Mouse (Mus musculus): Measurements from ENCODE around the gene Macrod1.
"Not testable (repeated sequence)": the region's sequence is repeated elsewhere in the genome, so short reads cannot be mapped to it uniquely, and the experiment has no call there.

The Macrod1 gene

DNA sequence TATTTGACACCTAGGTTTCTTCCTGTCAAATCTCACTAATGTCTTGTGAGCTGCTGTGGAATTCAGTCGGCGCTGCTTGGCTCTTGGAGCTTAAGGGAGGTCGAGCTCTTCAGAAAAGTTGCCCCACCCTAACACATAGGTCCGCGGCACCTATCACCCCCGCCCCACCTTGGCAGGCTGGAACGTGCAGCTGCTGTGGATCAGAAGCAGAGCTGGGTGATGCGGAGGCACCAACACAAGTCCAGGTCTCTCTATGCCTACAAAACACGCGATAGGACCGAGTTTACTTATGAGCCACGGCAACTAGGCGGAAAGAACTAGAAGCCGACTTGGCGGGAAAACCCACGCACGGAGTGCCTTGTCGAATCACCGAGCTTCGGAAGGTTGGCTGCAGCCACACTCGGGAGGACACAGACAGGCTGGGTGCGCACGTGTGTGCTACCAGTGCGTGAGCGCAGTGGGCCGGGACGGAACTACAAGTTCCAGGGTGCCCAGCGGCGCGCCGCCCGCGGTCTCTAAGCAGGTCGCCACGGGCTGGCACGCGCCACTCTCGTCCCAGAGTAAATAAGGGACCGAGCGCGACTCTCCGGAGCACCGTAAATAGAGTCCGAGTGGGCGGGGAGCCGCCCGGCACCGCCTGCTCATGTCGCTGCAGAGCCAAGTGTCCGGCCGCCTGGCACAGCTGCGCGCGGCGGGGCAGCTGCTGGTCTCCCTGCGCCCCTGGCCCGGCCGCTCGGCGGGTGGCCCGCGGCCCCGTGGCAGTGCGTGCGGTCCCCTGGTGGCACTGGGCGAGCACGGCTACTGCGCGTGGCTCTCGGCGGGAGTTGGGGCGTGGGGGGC lies at the start of gene Macrod1:
Gene Macrod1, plus strand, starts transcription at position 563 of the 840 bp plus-strand sequence.
- DNase-seq (ENCODE audit: low read depth) = peak; percentile 62

DNA sequence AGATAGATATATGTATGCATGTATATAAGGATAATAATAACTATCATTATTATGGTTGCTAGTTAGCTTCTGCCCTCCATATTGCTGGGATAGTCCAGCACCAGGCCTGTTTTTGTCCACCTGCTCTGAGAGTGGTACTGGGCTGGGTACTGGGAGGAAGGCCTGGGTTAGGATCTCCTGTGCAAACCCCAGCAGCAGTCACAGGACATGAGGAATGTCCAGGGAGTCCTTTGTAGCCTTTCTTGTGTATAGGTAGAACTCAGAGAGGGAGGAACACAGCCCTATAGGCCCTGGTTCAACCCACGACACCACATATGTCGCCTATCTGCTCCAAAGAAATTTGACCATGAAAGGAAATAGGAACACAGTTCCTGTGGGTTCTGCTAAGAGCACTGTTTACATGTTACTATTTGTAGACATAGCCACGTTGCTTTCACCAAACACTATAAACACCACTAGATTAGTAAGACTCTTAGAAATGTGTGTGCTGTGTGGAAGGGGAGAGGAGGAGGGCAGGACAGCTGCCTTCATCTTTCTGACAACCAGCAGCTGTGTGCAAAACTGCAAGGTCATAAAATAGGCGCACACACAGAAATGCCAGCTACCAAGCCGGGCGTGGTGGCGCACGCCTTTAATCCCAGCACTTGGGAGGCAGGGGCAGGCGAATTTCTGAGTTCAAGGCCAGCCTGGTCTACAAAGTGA lies 49.6 kb upstream of the Macrod1 start:
- DNase-seq (ENCODE audit: low read depth) = no peak

- DNase-seq (ENCODE audit: low read depth) = no peak
Observed at GRCm38 (mm10) chr19:7012426-7012825, 44.2 kb upstream of the Macrod1 start.

DNA sequence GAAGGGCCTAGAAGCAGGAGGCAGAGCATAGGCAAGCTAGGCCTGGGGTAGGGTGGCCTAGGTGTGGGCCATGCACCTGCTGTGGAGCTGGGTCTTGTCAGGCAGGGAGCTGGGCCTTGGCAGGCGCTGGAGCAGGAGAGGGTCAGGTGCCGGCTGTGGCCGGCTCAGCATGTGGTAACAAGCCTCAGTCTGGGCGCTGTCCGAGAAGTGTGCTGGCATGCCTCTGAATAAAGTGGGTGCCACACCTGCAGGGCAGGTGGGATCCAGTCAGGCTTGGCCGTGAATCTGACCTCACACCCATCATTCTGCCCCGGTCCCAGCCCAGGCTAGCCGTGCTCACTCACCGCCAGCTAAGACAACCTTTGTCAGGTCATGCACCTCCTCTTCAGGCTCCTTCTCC lies 42.6 kb upstream of the Macrod1 start:
- no peak for DNase-seq (ENCODE audit: low read depth)

DNA sequence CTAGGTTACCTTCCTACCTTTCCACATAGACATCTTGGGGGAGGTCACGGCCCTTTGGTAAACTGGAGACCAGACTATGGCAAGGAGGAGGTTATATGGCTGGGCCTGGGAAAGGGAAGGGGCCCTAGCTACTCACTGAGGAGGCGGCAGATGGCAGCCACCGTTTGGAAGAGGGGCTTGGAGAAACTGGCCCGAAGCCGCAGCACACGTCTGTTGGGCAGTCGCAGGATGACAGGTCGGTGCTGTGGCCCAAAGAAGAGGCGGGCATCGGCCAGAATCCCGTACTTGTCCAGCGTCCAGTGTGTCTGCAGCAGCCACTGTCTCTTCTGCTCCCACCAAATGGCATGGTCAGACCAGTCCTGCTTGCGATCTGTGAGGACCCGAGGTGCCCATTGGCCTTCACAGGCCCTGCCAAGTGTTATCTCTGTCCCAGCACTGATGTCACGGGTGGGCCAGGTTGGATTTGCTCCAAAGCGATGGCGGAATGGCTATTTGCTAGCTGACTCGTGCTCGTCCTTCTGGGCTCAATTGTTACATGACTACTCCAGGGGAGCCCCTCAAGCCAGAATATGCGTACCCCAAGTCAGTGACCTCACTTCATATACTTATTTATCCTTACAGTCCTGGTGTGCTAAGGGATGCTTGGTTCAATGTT lies 42.0 kb upstream of the Macrod1 start:
- no peak for DNase-seq (ENCODE audit: low read depth)

DNA sequence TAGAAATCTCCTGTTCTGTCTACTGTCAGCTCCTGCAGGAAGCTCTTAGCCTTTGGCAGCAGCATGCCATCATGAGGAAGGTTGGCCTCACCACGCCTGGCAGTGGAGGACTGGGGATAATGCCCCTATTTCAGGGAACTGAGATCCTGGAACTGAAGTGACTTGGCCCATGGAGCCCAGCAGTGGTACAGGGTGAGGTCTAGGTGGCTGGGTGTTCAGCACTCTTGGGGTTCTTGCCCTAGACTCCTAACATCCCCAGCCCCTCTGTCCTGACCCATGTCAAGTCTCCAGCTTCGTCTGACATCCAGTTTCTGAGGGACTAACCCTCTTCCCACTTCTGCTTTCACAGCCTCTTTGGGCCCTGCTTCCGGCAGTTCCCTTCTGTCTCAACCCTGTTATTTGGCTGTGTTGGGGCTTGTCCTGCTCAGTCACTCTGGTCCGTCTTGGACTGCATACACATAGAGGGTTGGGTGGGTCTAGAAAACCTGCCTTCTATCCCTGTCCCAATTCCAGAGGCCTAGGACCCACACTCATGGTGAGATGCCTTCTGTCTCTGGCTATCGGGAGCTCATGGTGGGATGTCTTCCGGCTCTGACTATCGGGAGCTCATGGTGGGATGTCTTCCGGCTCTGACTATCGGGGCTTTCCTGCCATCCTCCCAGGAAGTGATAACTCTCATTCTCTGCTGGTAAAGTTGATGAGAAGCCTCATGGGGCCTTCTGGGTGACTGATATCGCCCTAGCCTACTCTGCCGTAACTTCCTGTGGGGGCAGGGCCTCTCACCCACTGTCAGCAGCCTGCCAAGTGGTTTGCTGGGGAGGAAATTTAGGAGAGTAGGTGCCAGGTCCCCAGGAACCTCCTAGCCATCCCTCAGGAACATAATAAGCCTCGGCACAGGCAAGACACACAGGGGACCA lies 38.8 kb upstream of the Macrod1 start:
- DNase-seq (ENCODE audit: low read depth) = peak; percentile 77

GRCm38 (mm10) chr19:7018546-7018945 lies 38.1 kb upstream of the Macrod1 start:
- DNase-seq (ENCODE audit: low read depth) = no peak

- peak; percentile 59 for DNase-seq (ENCODE audit: low read depth)
Observed at GRCm38 (mm10) chr19:7019191-7019590, 37.4 kb upstream of the Macrod1 start, which contains the start of gene Fermt3. TSS of gene Fermt3 (minus strand) at chr19:7019469.

DNA sequence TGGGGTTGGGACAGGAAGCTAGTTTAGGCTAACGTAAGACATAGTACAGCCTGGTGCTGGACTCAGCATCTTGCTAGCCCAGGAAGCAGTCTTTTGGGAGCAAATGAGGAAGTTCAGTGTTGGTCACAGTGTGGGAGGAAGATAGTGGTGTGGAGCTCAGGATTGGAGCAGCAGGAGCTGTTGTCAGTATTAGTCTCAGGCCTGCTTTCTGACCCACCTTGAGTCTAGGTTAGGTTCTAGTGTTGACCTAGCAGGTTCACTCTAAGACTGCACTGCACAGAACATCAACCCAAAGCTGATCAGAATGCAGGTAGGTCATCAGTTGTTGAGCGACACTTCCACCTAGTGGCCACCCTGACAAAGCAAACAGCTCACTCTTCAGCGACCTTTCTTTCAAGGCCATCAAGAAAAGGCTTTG lies 36.4 kb upstream of the Macrod1 start:
- peak; percentile 71 for DNase-seq (ENCODE audit: low read depth)

GRCm38 (mm10) chr19:7029531-7029930 lies 27.1 kb upstream of the Macrod1 start:
- DNase-seq (ENCODE audit: low read depth) = no peak

GRCm38 (mm10) chr19:7034006-7034405 lies 22.6 kb upstream of the Macrod1 start:
- DNase-seq (ENCODE audit: low read depth) = no peak

- DNase-seq (ENCODE audit: low read depth) = peak; percentile 54
Observed at GRCm38 (mm10) chr19:7039088-7039720, 17.4 kb upstream of the Macrod1 start.

DNA sequence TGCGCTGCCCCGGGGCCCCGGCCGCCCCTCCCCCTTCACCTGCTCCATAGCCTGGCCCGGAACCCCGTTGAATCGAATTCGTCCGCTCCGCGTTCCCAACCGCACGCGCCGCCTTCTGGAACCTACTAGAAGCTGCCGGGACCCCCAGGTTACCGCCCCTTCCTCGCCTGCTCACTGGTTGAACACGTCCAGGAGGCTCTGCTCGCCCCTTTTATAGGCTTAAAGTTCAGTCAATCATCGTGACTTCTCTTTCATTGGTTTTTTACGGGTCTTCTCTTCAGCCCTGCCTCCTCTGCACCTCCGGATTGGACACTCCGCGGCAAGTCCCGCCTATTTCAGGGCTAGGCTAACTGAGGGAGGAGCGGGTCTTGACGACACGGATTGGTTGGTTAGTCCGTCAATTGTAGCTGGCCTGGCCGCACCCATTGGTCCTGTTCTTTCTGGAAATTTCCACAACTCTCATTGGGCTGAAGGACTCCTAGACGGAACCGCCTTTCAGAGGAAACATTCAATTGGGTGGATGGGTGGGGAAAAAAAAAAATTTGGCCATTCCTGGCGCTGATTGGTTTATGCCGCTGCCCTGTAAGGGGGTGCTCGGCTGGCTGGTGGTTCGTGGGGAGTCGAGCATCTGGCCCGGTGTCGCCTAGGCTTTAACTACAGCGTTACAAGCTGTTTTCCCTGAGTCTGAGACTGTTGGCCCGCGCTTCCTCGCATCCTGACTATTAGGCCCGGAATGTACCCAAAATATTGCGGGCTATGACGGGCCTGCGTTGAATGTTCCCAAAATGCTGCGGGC lies 16.6 kb upstream of the Macrod1 start, which contains the start of gene Stip1:
Gene Stip1, minus strand, starts transcription at position 127 of the 796 bp plus-strand sequence.
- peak; percentile 100 for DNase-seq (ENCODE audit: low read depth)

- no peak for DNase-seq (ENCODE audit: low read depth)
Observed at GRCm38 (mm10) chr19:7040637-7041130, 15.9 kb upstream of the Macrod1 start.

DNA sequence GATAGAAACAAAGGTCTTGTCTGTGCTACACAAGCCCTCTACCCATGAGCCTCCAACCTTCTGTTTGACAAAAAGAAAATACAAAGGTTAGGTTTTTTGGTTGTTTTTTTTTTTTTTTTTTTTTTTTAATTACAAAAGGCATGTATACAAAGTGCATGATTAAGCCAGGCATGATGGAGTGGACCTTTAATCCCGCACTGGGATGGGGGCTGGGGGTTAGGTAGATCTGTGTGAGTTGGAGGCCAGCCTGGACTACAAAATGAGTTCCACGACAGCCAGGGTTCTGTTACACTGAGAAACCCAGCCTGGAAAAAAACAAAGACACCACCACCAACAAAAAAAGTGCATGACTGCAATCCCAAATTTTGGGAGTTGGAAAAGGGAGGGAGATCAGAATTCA lies 15.4 kb upstream of the Macrod1 start:
- DNase-seq (ENCODE audit: low read depth) = no peak

GRCm38 (mm10) chr19:7044279-7044678 lies 12.3 kb upstream of the Macrod1 start:
- no peak for DNase-seq (ENCODE audit: low read depth)

- DNase-seq (ENCODE audit: low read depth) = no peak
Observed at GRCm38 (mm10) chr19:7044706-7045105, 11.9 kb upstream of the Macrod1 start.

DNA sequence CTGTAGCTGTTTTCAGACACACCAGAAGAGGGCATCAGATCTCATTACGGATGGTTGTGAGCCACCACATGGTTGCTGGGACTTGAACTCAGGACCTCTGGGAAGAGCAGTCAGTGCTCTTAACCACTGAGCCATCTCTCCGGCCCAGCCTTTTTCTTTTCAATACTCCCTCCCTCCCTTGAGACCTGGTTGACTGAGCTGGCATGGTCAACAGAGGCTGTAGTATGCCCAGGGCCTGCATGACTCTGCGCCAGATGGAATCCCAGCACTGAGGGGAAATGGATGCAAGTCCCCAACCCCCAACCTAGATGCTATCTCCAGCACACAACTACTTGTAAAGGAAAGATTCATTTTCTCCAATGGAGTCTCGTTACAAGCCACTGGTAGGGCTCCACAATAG lies 3.2 kb upstream of the Macrod1 start:
- not testable (repeated sequence) for DNase-seq (ENCODE audit: low read depth)

DNA sequence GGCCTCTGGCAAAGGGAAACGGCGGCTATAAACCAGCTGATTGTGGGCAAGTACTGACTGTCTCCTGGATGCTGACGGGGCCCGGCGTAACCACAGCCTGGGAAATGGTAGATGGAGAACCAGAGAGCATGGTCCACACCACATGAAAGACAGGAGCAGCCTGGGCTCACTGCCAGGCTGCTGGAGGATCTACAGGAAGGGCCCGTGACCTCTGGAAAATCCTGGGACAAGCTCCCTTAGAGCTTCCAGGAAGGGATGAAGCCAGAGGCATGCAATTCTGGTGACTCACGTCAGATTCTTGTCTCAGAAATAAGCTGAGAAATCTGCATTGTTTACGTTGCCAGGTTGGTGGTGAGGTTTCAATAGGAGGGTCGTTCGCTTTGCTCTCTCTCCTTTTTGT lies 1.8 kb upstream of the Macrod1 start:
- DNase-seq (ENCODE audit: low read depth) = no peak

DNA sequence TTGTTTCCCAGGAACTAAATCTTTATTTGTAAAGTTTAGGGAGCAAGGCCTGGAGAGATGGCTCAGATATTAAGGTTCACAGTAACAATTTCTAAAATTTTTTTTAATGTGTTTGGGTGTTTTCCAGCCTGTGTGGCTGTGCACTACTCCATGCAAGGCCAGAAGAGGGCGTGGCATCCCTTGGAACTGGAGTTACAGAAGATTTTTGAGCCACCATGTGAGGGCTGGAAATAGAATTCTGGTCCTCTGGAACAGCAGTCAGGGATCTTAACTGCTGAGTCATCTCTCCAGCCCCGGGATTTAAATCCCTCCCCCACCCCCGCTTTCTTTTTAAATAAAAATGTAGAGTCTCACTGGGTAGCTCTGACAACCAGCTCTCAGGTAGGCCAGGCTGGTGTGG lies 1.4 kb upstream of the Macrod1 start:
- DNase-seq (ENCODE audit: low read depth) = no peak

Data from c-Kit-positive CD71-positive TER-119-negative erythroid progenitor cells, embryonic 14.5 days (primary cell).